Mouse (Mus musculus) c-Kit-negative CD71-positive TER-119-positive erythroid progenitor cells, embryonic 14.5 days (primary cell): ENCODE measurements at regions not wholly inside any gene's neighbourhood (a gene's known extent, or its start where the extent isn't known, plus 50 kb on each side); places are given as distances from the start of the nearest gene placed in this dataset.
A peak's percentile ranks its signal among the peaks of the same experiment; 100 is the strongest.

Experiments used
- DNase-seq: peaks from one replicate; pipeline ENCODE4 v3.0.0-alpha.2; 2013; ENCODE audit warnings: low read depth, low spot score

GRCm38 (mm10) chr9:102782926-102783850 lies 51.5 kb upstream of the Ryk start:
- no peak for DNase-seq

DNA sequence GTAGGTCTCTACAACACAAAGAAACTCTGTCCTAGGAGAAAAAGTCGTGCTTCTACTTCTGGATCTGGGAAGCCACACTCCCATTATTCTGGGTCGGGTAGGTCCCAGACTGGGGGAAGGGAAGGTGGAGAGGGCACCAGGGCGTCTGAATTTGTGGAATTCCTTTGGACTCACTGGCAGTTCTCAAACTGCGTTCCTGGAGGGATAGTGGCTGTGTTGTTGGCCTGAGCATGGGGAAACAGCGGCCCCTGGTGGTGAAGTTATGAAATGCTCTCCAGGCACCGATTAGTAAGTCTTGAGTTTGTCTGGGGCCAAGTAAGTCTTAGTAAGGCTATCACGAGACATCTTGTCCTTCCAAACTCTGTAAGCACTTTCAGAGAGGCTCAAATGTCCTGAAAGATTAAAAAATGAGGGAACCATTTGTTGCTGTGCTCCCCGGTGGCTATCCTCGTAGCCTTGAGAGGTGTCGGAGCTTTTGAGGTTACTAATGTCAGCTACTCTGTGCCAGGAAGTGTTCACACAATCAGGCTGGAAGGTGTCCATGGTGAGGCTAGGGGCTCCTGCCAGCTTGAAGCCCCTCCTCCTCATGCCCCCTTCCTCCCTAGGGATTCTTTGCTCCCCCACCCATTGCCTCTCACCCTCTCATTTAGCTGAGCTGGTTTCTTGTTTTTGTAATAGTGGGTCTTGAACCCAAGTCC lies 50.2 kb upstream of the Ryk start:
- DNase-seq = peak; percentile 52
